In genomic region chr12:70812822-70813465, GRCm38 (mm10) we compare ENCODE assay signal across 16 mouse cellular contexts. TPM values are rescaled to one million over a fixed set of nuclear protein-coding genes. Genes with fewer than 3 reads are reported as not detected.
DNase-seq lines count a peak whose midpoint lies in the region; ATAC-seq lines count a peak whose summit lies in the region.
"Had no signal": no experiment of that assay in that cellular context is flagged by ENCODE, and none has a peak within 500 bp of the region (broad histone marks: within the 10 kb centered on the region; RNA-seq: fewer than 3 reads in every experiment).

No protein-coding gene starts in this region.

- H3K27ac ChIP-seq in heart, embryonic 14.5 days (replicated peaks in 1 of 2; ENCODE audit: control insufficient read depth in 1 of 2, insufficient read depth in 1 of 2, low read depth in 2 of 2, low read length in 2 of 2), result peak overlapping the region; percentile 88 to 89
- H3K27ac ChIP-seq in heart, embryonic 15.5 days, result peak overlapping the region; percentile 89
- H3K27ac ChIP-seq: forebrain, embryonic 13.5 days; hindbrain, embryonic 15.5 days; neural tube, embryonic 13.5 days had no signal

- no peaks in the 10 kb centered on the region for H3K36me3 ChIP-seq in heart, embryonic 14.5 days (ENCODE audit: control insufficient read depth, insufficient read depth, low read length)
- H3K36me3 ChIP-seq in heart, embryonic 15.5 days, result no peaks in the 10 kb centered on the region
- H3K36me3 ChIP-seq: hindbrain, embryonic 15.5 days; neural tube, embryonic 13.5 days had no signal

- 20% methylated on average over 3 of the region's 3 CpGs for WGBS in heart, embryonic 14.5 days
- 12% methylated on average over 3 of the region's 3 CpGs for WGBS in heart, embryonic 15.5 days

- no peak for DNase-seq in heart, adult 18-20 months
- peak; percentile 86 for DNase-seq in R1 (ENCODE audit: low read depth, low spot score)
- DNase-seq in lung, postnatal 10 days, result peak; percentile 31
- no peak for DNase-seq in ovary, adult 18-20 months (ENCODE audit: low spot score)
- DNase-seq in spleen, postnatal 4 days (ENCODE audit: low spot score in 2 of 2), result no peak
- no peak for DNase-seq in left cerebral cortex, postnatal 10 days (ENCODE audit: extremely low spot score in 1 of 2, low spot score in 2 of 2)
- DNase-seq: adrenal gland, postnatal 10 days; liver, postnatal 0 days; right cerebral cortex, postnatal 25 days; thymus, postnatal 25 days had no signal

- H3K27me3 ChIP-seq in heart, embryonic 14.5 days (ENCODE audit: control insufficient read depth, insufficient read depth, low read length), result no peaks in the 10 kb centered on the region
- H3K27me3 ChIP-seq in heart, embryonic 15.5 days, result no peaks in the 10 kb centered on the region
- H3K27me3 ChIP-seq: forebrain, embryonic 13.5 days; hindbrain, embryonic 15.5 days; neural tube, embryonic 13.5 days had no signal

- H3K4me3 ChIP-seq in heart, embryonic 14.5 days (ENCODE audit: control insufficient read depth in 1 of 2, insufficient read depth in 1 of 2, low read depth in 1 of 2, low read length in 2 of 2), result no peak overlapping the region
- H3K4me3 ChIP-seq in heart, embryonic 15.5 days, result no peak overlapping the region
- H3K4me3 ChIP-seq: forebrain, embryonic 13.5 days; hindbrain, embryonic 15.5 days; neural tube, embryonic 13.5 days had no signal

- peaks cover 18 to 21% of the 10 kb centered on the region in 2 experiments for H3K4me1 ChIP-seq in heart, embryonic 14.5 days (ENCODE audit: control insufficient read depth in 2 of 2, insufficient read depth in 2 of 2, low read length in 2 of 2)
- H3K4me1 ChIP-seq in heart, embryonic 15.5 days (replicated peaks), result peaks cover 22% of the 10 kb centered on the region
- H3K4me1 ChIP-seq: forebrain, embryonic 13.5 days; hindbrain, embryonic 15.5 days; neural tube, embryonic 13.5 days had no signal

- 0 out of 2 replicates have a peak overlapping the region, but pooled peaks have one; percentile 6 for H3K9ac ChIP-seq in heart, embryonic 14.5 days (ENCODE audit: low read length)
- peak overlapping the region; percentile 25; the same call in 1 of the 2 replicates for H3K9ac ChIP-seq in heart, embryonic 15.5 days
- H3K9ac ChIP-seq: forebrain, embryonic 13.5 days; hindbrain, embryonic 15.5 days; liver, postnatal 0 days; neural tube, embryonic 13.5 days had no signal

- H3K9me3 ChIP-seq in heart, embryonic 14.5 days (ENCODE audit: control insufficient read depth, low read length), result no peaks in the 10 kb centered on the region
- H3K9me3 ChIP-seq in heart, embryonic 15.5 days (replicated peaks), result no peaks in the 10 kb centered on the region
- H3K9me3 ChIP-seq: forebrain, embryonic 13.5 days; hindbrain, embryonic 15.5 days; neural tube, embryonic 13.5 days had no signal

- ATAC-seq in heart, embryonic 14.5 days (ENCODE audit: insufficient number of reproducible peaks, insufficient read depth, low FRiP score, low read depth), result peak; percentile 19; the same call in 1 of the 2 replicates
- ATAC-seq in heart, embryonic 15.5 days (replicated peaks; ENCODE audit: insufficient number of reproducible peaks, insufficient read depth, low FRiP score, low read depth), result 0 out of 2 replicates have a peak, but pooled peaks have one; percentile 25
- ATAC-seq: forebrain, embryonic 13.5 days; liver, postnatal 0 days had no signal

- intact Hi-C loops in left cerebral cortex, postnatal 10 days (cut with DNase I), result no loop called here

- H3K4me2 ChIP-seq in heart, embryonic 14.5 days (ENCODE audit: low read length), result 0 out of 2 replicates have a peak overlapping the region, but pooled peaks have one; percentile 2
- no peak overlapping the region for H3K4me2 ChIP-seq in heart, embryonic 15.5 days
- H3K4me2 ChIP-seq: forebrain, embryonic 13.5 days; hindbrain, embryonic 15.5 days; midbrain, embryonic 11.5 days; neural tube, embryonic 13.5 days had no signal

RNA-seq across cellular contexts. Expression of gene Frmd6, which starts 12.4 kb away (rescaled TPM):
- 26.7 and 27.0 TPM in 2 replicates for polyA plus RNA-seq in heart, embryonic 14.5 days (2014; fragmentation: Nextera tagmentation; extraction: Ambion mirVana)
- 10 to 100 TPM; 36.7 to 37.1 TPM for total RNA-seq in heart, adult 18-20 months (2021)
- polyA plus RNA-seq in heart, embryonic 15.5 days (2015; fragmentation: Nextera tagmentation; extraction: Ambion mirVana), result 23.0 and 26.0 TPM in 2 replicates
- 10 to 100 TPM; 15.0 to 16.8 TPM for total RNA-seq in left cerebral cortex, postnatal 10 days (2021)

Comparison
In these comparisons a context has a peak if more than half of its experiments do, and no peak if none do; other contexts are left out.
1. DNase-seq: peak in R1 (single experiment) and lung, postnatal 10 days (single experiment); none in heart, adult 18-20 months (0 of 2), ovary, adult 18-20 months (single experiment), spleen, postnatal 4 days (0 of 2) and left cerebral cortex, postnatal 10 days (0 of 2).